Mouse (Mus musculus): ENCODE results near the gene Rfx8.
A peak's percentile ranks its signal among the peaks of the same experiment; 100 is the strongest.
"Not testable (repeated sequence)": the region's sequence is repeated elsewhere in the genome, so short reads cannot be mapped to it uniquely, and the experiment has no call there.

Rfx8 gene

GRCm38 (mm10) chr1:39691974-39692373 lies 28.8 kb downstream of the Rfx8 start:
- no peak for DNase-seq (ENCODE audit: low read depth, low spot score)

- no peak for DNase-seq (ENCODE audit: low read depth, low spot score)
Measured at GRCm38 (mm10) chr1:39691061-39691460, 29.7 kb downstream of the Rfx8 start.

GRCm38 (mm10) chr1:39688573-39688972 lies 32.2 kb downstream of the Rfx8 start:
- DNase-seq (ENCODE audit: low read depth, low spot score) = no peak

GRCm38 (mm10) chr1:39687279-39687678 lies 33.5 kb downstream of the Rfx8 start:
- DNase-seq (ENCODE audit: low read depth, low spot score) = no peak

- DNase-seq (ENCODE audit: low read depth, low spot score) = peak; percentile 80
Measured at GRCm38 (mm10) chr1:39685841-39686240, 35.0 kb downstream of the Rfx8 start.

- no peak for DNase-seq (ENCODE audit: low read depth, low spot score)
Measured at GRCm38 (mm10) chr1:39681638-39682037, 39.2 kb downstream of the Rfx8 start.

- DNase-seq (ENCODE audit: low read depth, low spot score) = peak; percentile 45
Measured at GRCm38 (mm10) chr1:39680546-39680945, 40.3 kb downstream of the Rfx8 start.

GRCm38 (mm10) chr1:39678883-39679282 lies 41.9 kb downstream of the Rfx8 start:
- no peak for DNase-seq (ENCODE audit: low read depth, low spot score)

- no peak for DNase-seq (ENCODE audit: low read depth, low spot score)
Measured at GRCm38 (mm10) chr1:39676221-39676876, 44.4 kb downstream of the Rfx8 start.

GRCm38 (mm10) chr1:39672362-39673105 lies 48.3 kb downstream of the Rfx8 start:
- DNase-seq (ENCODE audit: low read depth, low spot score) = no peak

GRCm38 (mm10) chr1:39670211-39670935 lies 50.4 kb downstream of the Rfx8 start:
- DNase-seq (ENCODE audit: low read depth, low spot score) = no peak

GRCm38 (mm10) chr1:39666751-39667252 lies 54.0 kb downstream of the Rfx8 start:
- DNase-seq (ENCODE audit: low read depth, low spot score) = no peak

- no peak for DNase-seq (ENCODE audit: low read depth, low spot score)
Measured at GRCm38 (mm10) chr1:39664039-39664625, 56.7 kb downstream of the Rfx8 start.

- no peak for DNase-seq (ENCODE audit: low read depth, low spot score)
Measured at GRCm38 (mm10) chr1:39663050-39663449, 57.7 kb downstream of the Rfx8 start.

- DNase-seq (ENCODE audit: low read depth, low spot score) = no peak
Measured at GRCm38 (mm10) chr1:39656976-39657529, 63.7 kb downstream of the Rfx8 start.

GRCm38 (mm10) chr1:39654901-39655300 lies 65.9 kb downstream of the Rfx8 start:
- not testable (repeated sequence) for DNase-seq (ENCODE audit: low read depth, low spot score)

GRCm38 (mm10) chr1:39653028-39653427 lies 67.8 kb downstream of the Rfx8 start:
- DNase-seq (ENCODE audit: low read depth, low spot score) = no peak

GRCm38 (mm10) chr1:39651241-39651548 lies 69.6 kb downstream of the Rfx8 start, which contains the start of gene Creg2:
TSS of gene Creg2 (minus strand) at chr1:39651474.
- DNase-seq (ENCODE audit: low read depth, low spot score) = peak; percentile 54

GRCm38 (mm10) chr1:39650435-39651240 lies 70.2 kb downstream of the Rfx8 start:
- DNase-seq (ENCODE audit: low read depth, low spot score) = peak; percentile 43

GRCm38 (mm10) chr1:39649691-39650434 lies 70.9 kb downstream of the Rfx8 start:
- no peak for DNase-seq (ENCODE audit: low read depth, low spot score)

All from CD4-positive, CD25-positive, alpha-beta regulatory T cell, adult 2 months (primary cell).